Mouse (Mus musculus) cerebellum, adult (tissue): ENCODE results near the gene Ccr7.

ENCODE experiments used
- ATAC-seq: cut with Nextera tagmentation; 2 replicates; pipeline ENCODE4 v1.9.2; 2017; ENCODE audit warnings: mild to moderate bottlenecking, moderate library complexity, mixed read lengths; ENCODE audit not compliant: insufficient number of reproducible peaks, low FRiP score, low TSS enrichment

Gene Ccr7

DNA sequence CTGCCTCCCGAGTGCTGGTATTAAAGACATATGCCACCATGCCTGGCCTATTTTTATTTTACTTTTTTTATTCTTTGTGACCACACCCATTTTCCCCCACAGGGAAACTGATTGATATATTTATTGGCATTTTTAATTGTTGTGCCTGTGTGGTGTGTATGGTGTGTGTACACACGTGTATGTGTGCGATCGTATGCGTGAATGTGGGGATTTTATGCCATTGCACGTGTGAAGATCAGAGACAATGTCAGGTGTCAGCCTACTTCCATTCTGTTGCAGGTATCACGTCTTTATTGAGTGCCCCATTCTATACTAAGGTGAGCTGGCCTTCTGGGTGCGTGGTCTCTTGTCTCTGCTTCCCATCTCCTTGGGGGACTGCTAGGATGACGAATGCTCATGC lies 940 bp upstream of the Ccr7 start:
- no peak for ATAC-seq

DNA sequence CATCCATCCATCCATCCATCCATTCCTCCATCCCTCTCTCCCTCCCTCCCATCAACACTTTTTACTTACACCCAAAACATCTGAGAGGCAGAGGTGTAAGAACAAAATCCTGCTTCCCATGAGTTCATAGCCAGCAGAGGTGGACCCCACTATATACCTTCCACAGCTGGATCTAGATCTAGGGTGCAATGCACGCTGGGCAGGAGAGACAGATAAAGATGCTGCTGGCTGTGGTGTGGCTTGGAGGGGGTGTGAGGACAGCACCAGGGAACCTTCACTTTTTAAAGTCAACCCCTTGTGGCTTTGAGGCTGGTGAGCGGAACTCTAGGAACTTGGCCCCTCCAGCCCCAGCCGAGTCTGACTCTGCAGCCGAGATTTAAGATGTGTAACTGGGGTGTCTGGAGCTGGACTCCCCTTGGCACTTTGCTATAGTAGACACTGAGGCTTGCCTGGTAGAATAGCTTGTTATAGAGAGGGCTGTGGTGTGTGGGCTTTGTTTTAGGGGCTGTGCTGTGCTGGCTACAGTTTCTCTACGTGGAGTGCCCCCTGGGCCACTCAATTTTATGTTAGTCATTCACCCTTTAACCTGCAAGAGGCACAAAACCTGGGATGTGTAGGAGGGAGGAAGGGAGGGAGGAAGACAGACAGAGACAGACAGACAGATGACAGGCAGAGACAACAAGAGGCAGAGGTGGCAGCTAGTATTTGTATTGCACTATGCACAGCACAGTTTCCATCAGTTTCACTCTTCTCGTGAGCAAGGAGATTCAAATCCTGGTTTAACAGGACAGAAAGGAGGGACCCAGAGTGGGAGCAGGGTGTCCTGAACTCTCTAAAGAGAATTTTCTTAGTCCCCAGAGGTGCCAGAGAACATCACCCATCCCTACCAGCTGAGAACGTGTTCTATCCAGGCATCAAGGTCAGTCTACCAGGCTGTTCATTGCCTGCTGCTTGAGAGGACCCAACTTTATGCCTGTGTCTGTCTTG lies 817 bp downstream of the Ccr7 start:
- no peak for ATAC-seq

DNA sequence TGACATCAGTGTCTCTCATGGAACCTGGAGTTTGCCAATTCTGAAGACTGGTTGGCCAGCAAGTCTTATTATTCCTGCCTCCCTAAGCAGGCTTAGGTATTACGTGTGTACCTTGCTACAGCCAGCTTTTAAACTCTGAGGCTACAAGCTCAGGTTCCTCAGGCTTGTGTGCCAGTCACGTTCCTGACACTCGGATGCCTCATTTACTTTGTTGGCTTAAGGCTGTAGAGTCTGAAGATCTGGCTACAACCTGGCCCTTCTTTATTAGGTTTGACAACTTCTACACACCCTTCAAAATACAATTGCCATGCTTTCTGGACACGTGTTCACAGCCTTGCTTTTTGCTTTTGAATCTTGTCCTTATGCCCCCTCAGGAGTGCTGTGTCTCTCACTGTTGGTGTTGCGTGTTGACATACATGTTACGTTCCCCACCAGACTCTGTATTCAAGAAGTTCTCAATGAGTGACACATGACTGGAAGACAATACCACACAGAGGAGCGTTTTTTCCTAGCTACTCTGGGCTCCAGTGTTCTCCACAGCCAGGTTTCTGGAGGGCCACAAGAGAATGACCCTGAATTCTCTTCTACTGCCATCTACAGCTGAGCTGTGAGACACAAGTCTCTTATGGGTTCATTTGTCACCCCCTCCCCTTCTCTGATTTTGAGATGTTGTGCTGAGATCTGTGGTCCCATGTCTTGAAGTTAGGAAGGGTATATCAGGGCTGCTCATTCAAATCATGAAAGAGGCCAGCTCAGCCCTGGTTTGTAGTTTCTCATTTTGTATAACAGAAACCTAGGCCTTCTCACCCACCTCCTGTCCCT lies 2.3 kb downstream of the Ccr7 start:
- no peak for ATAC-seq

- ATAC-seq: no peak
Observed at GRCm38 (mm10) chr11:99151333-99151930, 3.4 kb downstream of the Ccr7 start.

- ATAC-seq: no peak
Observed at GRCm38 (mm10) chr11:99150889-99151288, 4.0 kb downstream of the Ccr7 start.

- no peak for ATAC-seq
Observed at GRCm38 (mm10) chr11:99149898-99150757, 4.7 kb downstream of the Ccr7 start.

DNA sequence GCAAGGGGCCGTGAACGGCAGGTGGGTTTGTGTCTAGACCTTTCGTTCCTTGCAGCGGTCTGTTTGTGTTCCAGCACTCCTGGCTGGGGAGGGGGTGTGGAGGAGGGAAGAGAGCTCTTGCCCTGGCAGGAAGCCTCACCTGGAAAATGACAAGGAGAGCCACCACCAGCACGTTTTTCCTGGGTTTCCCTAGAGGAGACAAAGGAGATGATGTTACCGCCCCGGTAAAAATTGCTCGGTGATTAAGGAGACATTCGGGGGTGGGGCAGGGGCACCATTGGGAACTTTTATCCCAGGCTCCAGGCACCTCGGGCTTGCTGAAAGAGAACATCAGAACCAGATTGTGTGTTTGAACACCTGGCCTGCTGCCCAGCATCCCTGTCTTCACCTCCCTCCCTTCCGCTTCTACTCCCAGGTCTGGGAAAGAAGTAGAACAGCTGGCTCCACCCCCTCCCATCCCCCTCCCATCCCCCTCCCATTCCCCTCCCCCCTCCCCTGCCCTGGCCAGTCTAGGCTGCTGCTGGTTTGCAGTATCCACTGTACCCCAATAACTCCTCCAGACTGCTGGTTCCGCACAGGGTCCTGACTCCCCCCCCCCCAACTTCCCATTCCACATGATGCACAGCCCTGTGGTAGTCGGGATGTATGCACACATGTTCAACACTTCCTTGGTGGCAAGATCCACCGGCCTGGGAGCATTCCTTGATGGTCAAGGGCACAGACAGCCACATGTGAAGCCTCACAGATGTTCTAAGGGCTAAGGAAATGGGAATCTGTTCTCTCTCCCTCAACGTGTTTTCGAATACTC lies 5.8 kb downstream of the Ccr7 start:
- no peak for ATAC-seq

GRCm38 (mm10) chr11:99148400-99148799 lies 6.5 kb downstream of the Ccr7 start:
- no peak for ATAC-seq

- no peak for ATAC-seq
Observed at GRCm38 (mm10) chr11:99147920-99148289, 7.0 kb downstream of the Ccr7 start.

DNA sequence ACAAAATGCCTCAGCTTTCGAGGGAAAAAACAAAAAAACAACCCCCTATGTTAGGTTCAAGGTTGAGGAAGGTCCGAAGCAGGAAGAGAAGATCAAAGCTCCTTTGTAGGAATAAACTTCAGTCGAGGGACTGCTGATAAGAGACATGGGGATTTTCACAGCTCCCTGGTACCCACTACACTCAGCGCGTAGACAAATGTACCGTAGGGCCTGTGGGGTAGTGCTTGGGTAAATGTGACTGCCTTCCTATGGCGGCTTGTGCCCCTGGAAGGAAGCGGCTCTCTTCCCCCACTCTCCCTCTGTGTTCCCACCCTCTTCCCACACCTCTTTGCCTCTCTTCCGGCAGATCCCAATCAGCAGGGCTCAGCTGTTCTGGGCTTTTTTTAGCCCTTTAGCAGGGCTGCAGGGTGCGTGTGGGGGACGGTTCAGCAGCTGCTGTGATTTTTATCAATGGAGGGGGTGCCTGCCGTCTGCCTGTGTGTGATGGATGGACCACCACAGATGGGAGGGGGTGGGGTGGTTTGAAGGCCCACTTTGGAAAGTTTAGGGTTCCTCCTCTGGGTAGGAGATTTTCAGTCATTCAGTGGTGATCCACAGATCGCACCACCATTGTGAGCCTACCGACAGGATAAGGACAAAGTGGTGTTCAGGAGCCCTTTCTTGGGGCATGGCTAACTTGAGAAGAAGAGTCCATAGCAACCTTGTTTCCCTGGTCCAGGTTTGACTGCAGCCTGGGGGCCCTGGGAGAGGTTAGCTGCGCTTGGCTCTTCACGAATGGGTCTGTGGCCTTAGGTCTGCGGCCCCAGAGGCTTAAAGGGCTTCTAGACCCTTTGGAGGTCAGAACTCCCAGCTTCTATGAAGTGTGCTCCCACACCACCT lies 7.6 kb downstream of the Ccr7 start:
- no peak for ATAC-seq

DNA sequence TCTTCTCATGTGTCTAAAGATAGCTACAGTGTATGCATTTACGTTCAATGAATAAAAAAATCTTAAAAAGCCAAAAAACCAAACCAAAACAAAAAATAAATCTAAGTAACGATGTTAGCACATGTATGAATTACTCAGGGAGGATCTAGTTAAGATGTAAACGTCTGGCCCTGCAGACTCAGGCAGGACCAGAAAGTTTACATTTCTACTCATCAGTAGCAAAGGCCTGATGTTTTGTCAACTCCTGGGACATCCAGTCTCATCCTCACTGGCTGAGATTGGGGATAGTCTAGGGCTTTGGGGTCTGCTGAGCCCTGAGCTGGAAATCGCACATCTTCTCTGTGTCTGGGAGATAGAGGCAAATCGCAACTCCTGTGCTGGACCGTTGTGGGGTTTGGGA lies 8.3 kb downstream of the Ccr7 start:
- no peak for ATAC-seq

DNA sequence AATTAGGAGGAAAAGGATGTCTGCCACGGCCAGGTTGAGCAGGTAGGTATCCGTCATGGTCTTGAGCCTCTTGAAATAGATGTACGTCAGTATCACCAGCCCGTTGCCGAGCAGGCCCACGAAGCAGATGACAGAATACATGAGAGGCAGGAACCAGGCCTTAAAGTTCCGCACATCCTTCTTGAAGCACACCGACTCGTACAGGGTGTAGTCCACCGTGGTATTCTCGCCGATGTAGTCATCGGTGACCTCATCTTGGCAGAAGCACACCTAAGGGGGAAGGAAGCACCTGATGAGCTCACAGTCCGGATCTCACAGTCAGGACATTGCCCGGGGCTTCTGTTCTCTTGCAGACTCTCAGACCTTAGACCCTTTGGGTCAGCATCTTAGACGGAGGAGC lies 9.1 kb downstream of the Ccr7 start:
- no peak for ATAC-seq

DNA sequence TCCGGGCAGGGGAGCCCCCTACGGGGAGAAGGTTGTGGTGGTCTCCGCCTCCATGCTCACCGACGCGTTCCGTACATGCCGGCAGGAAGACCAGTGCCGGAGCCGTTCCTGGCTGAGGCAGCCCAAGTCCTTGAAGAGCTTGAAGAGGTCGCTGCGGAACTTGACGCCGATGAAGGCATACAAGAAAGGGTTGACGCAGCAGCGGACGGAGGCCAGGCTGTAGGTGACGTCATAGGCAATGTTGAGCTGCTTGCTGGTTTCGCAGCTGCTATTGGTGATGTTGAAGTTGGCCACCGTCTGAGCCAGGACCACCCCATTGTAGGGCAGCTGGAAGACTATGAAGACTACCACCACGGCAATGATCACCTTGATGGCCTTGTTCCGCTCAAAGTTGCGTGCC lies 9.9 kb downstream of the Ccr7 start:
- no peak for ATAC-seq

GRCm38 (mm10) chr11:99144456-99144855 lies 10.4 kb downstream of the Ccr7 start:
- no peak for ATAC-seq

- no peak for ATAC-seq
Observed at GRCm38 (mm10) chr11:99143123-99144082, 11.5 kb downstream of the Ccr7 start.

GRCm38 (mm10) chr11:99142493-99143095 lies 12.3 kb downstream of the Ccr7 start:
- no peak for ATAC-seq

GRCm38 (mm10) chr11:99142046-99142445 lies 12.8 kb downstream of the Ccr7 start:
- ATAC-seq: no peak
